In the genomic region with DNA sequence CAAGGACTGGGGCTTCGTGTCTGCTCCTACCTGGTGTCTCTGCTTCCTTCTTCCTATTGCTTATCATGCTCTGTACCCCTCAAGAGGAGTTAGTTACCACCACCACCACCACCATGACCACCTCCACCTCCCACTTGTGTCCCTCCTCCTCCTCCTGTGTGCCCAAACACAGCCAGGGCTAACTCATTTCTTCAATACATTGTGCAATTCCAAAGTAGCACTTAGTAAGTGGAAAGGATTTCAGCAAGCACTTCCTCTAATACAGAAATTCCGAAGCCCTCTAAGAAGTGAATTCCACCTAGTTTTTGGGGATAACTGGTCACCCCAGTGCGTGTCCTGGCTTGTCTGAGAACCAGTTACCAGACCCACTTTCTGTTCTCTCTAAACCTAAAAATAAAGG, we compare ENCODE assay signal across 17 mouse cellular contexts.
"Had no signal": no experiment of that assay in that cellular context is flagged by ENCODE, and none has a peak within 500 bp of the region (broad histone marks: within the 10 kb centered on the region; RNA-seq: fewer than 3 reads in every experiment).

No protein-coding gene starts in this region.

- H3K9ac ChIP-seq: intestine, embryonic 15.5 days; liver, embryonic 15.5 days; lung, embryonic 14.5 days; midbrain, embryonic 15.5 days; neural tube, embryonic 12.5 days; stomach, embryonic 15.5 days had no signal

- H3K27ac ChIP-seq: intestine, embryonic 15.5 days; liver, embryonic 15.5 days; macrophage; midbrain, embryonic 15.5 days; neural tube, embryonic 12.5 days; stomach, embryonic 15.5 days had no signal

- ATAC-seq: intestine, embryonic 15.5 days; midbrain, embryonic 15.5 days had no signal

- H3K4me2 ChIP-seq: intestine, embryonic 15.5 days; liver, embryonic 11.5 days; liver, embryonic 15.5 days; lung, embryonic 14.5 days; midbrain, embryonic 11.5 days; midbrain, embryonic 15.5 days; neural tube, embryonic 12.5 days; stomach, embryonic 15.5 days had no signal

- H3K27me3 ChIP-seq: intestine, embryonic 15.5 days; midbrain, embryonic 15.5 days; neural tube, embryonic 12.5 days; stomach, embryonic 15.5 days had no signal

- H3K4me3 ChIP-seq: intestine, embryonic 15.5 days; layer of hippocampus, adult 2 months; liver, embryonic 15.5 days; megakaryocyte, embryonic 14.5 days; midbrain, embryonic 15.5 days; neural tube, embryonic 12.5 days; stomach, embryonic 15.5 days had no signal

- H3K9me3 ChIP-seq: intestine, embryonic 15.5 days; liver, embryonic 15.5 days; megakaryocyte, embryonic 14.5 days; midbrain, embryonic 15.5 days; neural tube, embryonic 12.5 days; stomach, embryonic 15.5 days had no signal

- DNase-seq: kidney, adult 18-20 months; kidney, postnatal 10 days; kidney, postnatal 4 days; lung, embryonic 14.5 days; retina, postnatal 1 day; thymus, adult 2 months; thymus, postnatal 25 days had no signal

- H3K36me3 ChIP-seq: intestine, embryonic 15.5 days; liver, embryonic 15.5 days; midbrain, embryonic 15.5 days; neural tube, embryonic 12.5 days; stomach, embryonic 15.5 days had no signal

- H3K4me1 ChIP-seq: intestine, embryonic 15.5 days; liver, embryonic 15.5 days; midbrain, embryonic 15.5 days; stomach, embryonic 15.5 days had no signal
